Mouse (Mus musculus) midbrain, embryonic 13.5 days (tissue): ENCODE results near the gene Ppp1r14a. TPM values are rescaled to one million over a fixed set of nuclear protein-coding genes. Genes with fewer than 3 reads are reported as not detected.

Experiments used
- ATAC-seq: fragments of 200-750 bp; cut with Nextera tagmentation; 2 replicates; pipeline ENCODE4 v1.8.0; 2017; ENCODE audit warnings: mild to moderate bottlenecking, moderate TSS enrichment, moderate library complexity
- H3K27ac ChIP-seq: fragments of 300-500 bp; sonication (generic); 2 replicates; pipeline ENCODE4 v1.5.1; 2015; ENCODE audit warnings: inconsistent platforms, mild to moderate bottlenecking, moderate library complexity
- H3K27me3 ChIP-seq: fragments of 300-500 bp; sonication (generic); 2 replicates; pipeline ENCODE4 v1.6.1; 2015; ENCODE audit warnings: mild to moderate bottlenecking, inconsistent platforms
- H3K36me3 ChIP-seq: fragments of 300-500 bp; sonication (generic); 2 replicates; pipeline ENCODE4 v1.6.1; 2015; ENCODE audit warnings: mild to moderate bottlenecking, inconsistent platforms
- H3K4me1 ChIP-seq: fragments of 300-500 bp; sonication (generic); replicated peaks from 2 replicates; pipeline ENCODE4 v1.6.1; 2015; ENCODE audit warnings: inconsistent platforms
- H3K4me2 ChIP-seq: fragments of 300-500 bp; sonication (generic); replicated peaks from 2 replicates; pipeline ENCODE4 v1.6.1; 2015; ENCODE audit warnings: moderate library complexity, mild to moderate bottlenecking, inconsistent platforms
- H3K4me3 ChIP-seq: fragments of 300-500 bp; sonication (generic); replicated peaks from 2 replicates; pipeline ENCODE4 v1.5.1; 2015; ENCODE audit warnings: mild to moderate bottlenecking, inconsistent platforms
- H3K9ac ChIP-seq: fragments of 300-500 bp; sonication (generic); replicated peaks from 2 replicates; pipeline ENCODE4 v1.6.1; 2015; ENCODE audit warnings: mild to moderate bottlenecking, inconsistent platforms
- H3K9me3 ChIP-seq: fragments of 300-500 bp; sonication (generic); 2 replicates; pipeline ENCODE4 v1.6.1; 2016; ENCODE audit warnings: mild to moderate bottlenecking, inconsistent platforms
- WGBS: fragments of 180-500 bp; shearing (Covaris S2); methylation state at CpG from one replicate; pipeline ENCODE4 v1.1.7; 2015; 5-methylcytosine and 5-hydroxymethylcytosine counted together
- polyA plus RNA-seq: library from polyadenylated mRNA; unstranded; fragments of >200 nt; fragmentation: Nextera tagmentation; extraction: Ambion mirVana; gene quantifications from 2 replicates; pipeline ENCODE4 v1.2.1, GENCODE M21; 2015

The Ppp1r14a gene
- polyA plus RNA-seq, 1 experiment from 2014 or later = 7.9 TPM

DNA sequence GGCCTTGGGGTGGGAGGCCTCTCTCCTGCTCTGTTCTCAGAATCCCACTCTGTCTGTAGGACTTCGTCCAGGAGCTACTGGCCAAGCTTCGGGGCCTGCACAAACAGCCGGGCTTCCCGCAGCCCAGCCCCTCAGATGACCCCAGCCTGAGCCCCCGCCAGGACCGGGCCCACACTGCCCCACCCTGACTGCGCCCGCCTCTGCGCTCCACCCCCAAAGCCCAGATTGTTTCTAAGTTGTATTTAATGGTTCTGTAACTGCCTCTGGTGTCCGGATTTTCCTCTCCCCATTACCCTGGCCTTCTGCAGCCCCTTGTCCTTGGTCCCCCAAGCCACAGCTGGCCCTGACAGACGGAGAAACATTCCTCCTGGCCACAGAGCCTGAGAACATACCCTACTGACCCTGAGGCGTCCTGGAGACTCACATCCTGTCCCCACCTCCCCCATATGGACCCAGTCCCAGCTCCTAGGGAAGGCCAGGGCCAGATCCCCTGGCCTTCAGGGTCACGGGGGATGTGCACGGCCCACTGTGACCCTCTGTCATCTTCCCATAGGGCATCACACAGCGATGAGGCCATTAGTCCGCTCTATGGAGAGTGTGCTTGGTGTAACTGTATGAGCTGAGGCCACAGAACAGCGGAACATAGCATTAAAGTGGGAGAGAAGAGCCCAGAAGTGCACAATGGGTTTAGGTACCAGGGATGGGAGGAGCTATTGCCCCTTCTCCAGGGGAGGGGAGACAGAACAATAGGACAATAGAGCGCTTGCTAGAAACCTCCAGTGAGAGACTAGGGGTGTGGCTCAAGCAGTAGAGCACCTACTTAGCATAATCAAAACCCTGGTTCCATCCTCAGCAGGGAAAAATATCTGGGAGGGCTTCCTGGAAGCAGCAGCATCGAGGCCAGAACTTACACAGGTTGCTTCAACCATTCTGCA lies 4.3 kb downstream of the Ppp1r14a start:
- Histone ChIP-seq H3K9ac (no peak overlapping the region), H3K27ac (peak overlapping the region; percentile 74), H3K27me3 (no peaks in the 10 kb centered on the region), H3K36me3 (no peaks in the 10 kb centered on the region), H3K4me2 (no peak overlapping the region), H3K9me3 (no peaks in the 10 kb centered on the region), H3K4me1 (peaks cover 51% of the 10 kb centered on the region), H3K4me3 (no peak overlapping the region)
- WGBS = 26% methylated on average over 19 of the region's 19 CpGs
- peak; percentile 10; the same call in 1 of the 2 replicates for ATAC-seq

DNA sequence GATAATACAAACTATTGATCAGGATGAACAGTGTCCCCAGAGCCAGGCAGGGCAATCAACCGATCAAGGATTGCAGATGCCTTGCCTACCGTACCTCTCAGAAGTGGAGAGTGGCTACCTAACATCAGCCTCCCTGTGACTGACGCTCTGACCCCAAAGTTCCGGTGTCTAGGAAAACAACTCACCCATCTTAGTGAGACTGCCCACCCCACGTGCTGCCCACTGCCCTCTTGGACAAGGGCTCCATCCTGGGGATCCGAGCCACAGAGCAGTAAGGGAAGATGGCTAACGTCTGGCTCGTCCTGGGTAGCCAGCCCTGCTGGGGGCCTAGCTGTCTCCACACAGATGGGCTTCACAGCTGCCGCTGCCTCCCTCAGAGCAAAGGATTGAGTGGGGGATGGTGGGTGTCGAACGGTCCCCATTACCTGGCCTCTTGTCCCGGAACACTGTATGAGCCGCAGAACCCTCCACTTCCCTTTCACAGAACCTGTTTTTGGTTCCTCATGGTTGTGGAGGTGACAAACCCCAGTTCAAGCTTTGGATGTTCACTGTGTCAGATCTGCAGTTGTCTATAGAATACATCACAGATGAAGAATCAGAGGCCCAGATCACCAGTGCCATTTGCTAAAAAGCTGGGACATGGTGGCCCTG lies 5.1 kb downstream of the Ppp1r14a start:
- Histone ChIP-seq H3K9ac (no peak overlapping the region), H3K27ac (0 out of 2 replicates have a peak overlapping the region, but pooled peaks have one; percentile 66), H3K27me3 (no peaks in the 10 kb centered on the region), H3K9me3 (no peaks in the 10 kb centered on the region), H3K4me1 (peaks cover 45% of the 10 kb centered on the region), H3K4me3 (no peak overlapping the region), H3K4me2 (no peak overlapping the region), H3K36me3 (no peaks in the 10 kb centered on the region)
- 62% methylated on average over 13 of the region's 13 CpGs for WGBS
- no peak for ATAC-seq

DNA sequence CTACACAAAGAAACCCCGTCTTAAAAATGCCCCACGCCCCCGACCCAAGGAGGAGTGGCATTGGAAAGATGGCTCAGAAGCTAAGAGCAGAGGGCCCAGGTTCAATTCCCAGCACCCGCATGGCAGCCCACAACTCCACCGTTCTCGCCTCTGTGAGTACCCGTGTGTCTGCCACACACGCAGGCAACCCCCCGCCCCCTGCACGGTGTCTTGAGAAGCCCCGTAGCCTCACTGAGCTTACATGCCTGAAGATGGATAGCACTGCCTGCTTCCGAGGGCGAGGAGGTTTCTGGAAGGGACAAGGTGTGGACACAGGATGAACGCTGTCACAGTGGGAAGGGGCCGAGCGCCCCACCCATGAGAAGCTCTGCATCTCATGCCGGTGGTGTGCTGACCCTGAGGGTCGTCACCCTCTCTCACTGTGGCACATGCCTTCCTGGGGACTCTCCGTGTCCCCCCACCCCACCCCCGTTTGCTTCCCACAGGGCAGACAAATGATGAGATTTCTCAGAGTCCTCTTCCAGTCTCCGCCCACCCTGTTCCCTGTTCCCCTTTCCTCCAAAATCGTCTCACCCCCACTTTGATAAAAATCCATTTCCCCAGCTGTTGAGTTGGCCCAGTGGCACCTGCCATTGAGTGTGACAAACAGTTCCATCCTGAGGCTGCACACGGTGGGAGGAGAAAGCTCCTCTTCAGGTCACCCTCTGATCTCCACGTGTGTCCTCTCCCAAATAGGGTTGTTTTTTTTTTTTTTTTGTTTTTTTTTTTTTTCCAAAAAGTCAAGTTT lies 6.9 kb downstream of the Ppp1r14a start:
- WGBS = 86% methylated on average over 24 of the region's 24 CpGs

DNA sequence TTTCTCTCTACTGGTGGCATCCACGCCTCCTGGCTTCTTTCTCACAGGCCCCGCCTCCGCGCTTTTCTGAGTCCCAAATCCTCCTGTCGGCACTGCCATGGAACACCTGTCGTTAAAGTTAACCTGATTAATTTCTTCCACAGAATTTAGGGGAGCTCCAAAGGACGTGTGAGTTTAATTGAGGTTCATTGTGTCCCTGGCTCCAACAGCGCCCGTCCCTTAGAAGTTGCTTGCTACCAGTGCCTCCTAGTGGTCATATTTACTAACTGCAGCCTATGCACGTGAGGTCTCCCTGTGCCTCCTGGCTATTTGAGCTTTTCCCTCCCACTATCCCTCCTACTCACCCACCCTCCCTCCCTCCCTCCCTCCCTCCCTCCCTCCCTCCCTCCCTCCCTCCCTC lies 7.9 kb downstream of the Ppp1r14a start:
- Histone ChIP-seq H3K9ac (no peak overlapping the region), H3K9me3 (no peaks in the 10 kb centered on the region), H3K4me3 (no peak overlapping the region), H3K4me1 (peaks cover 23% of the 10 kb centered on the region), H3K27ac (no peak overlapping the region), H3K36me3 (no peaks in the 10 kb centered on the region), H3K4me2 (no peak overlapping the region), H3K27me3 (no peaks in the 10 kb centered on the region)
- WGBS = 15% methylated on average over 10 of the region's 10 CpGs
- no peak for ATAC-seq

More for the DNA sequence above, 6.9 kb downstream of the Ppp1r14a start:
- Histone ChIP-seq H3K4me3 (no peak overlapping the region), H3K27me3 (no peaks in the 10 kb centered on the region), H3K9me3 (no peaks in the 10 kb centered on the region), H3K9ac (no peak overlapping the region), H3K36me3 (no peaks in the 10 kb centered on the region), H3K27ac (no peak overlapping the region), H3K4me2 (no peak overlapping the region), H3K4me1 (peaks cover 32% of the 10 kb centered on the region)
- ATAC-seq = no peak

DNA sequence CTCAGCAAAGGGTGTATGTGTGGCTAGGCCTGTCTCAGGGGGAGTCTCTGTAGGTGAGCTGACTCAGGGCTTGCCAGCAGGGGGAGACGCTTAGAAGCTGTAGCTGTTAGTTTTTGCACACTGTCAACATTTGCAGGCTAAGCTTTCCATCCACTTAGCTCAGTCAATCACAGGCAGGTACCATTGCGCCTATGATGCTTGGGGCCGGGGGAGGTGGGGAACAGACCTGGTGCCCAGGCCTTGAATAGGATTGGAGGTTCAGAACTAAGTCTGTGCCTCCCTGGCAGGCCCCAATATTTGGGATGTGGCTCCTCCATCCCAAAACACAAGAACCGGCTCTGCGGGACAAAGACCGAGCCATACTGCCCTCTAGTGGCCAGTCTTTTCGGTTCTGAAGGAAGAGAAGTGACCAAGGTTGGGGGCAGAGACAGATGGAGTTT lies 12.0 kb downstream of the Ppp1r14a start:
- Histone ChIP-seq H3K9ac (no peak overlapping the region), H3K9me3 (no peaks in the 10 kb centered on the region), H3K36me3 (no peaks in the 10 kb centered on the region), H3K27me3 (no peaks in the 10 kb centered on the region), H3K27ac (peak overlapping the region; percentile 75), H3K4me2 (peak overlapping the region; percentile 36), H3K4me3 (0 out of 2 replicates have a peak overlapping the region, but pooled peaks have one; percentile 11), H3K4me1 (peaks cover 27% of the 10 kb centered on the region)
- WGBS = 2% methylated on average over 7 of the region's 7 CpGs
- ATAC-seq = no peak

DNA sequence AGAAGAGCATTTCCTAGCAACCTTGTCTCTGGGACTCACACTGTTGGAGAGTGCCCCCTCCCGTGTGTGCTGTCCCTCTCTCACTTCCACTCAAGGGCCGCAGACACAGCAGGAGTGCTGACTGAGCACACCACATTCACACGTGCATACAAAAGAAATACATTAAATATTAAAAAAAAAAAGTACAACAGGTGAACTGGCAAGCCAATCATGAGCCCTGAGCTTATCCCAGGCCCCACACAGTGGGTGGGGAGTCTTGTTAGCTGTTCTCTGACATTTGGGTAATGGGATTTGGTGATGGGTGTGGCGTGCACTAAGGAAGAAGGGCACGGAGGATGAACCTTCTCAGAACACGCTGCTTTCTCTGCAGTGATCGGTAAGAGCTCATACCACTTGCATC lies 13.5 kb downstream of the Ppp1r14a start:
- no peak for ATAC-seq
- no peak overlapping the region for H3K9ac ChIP-seq
- 53% methylated on average over 7 of the region's 7 CpGs for WGBS
- H3K36me3 ChIP-seq = no peaks in the 10 kb centered on the region
- no peaks in the 10 kb centered on the region for H3K27me3 ChIP-seq
- H3K4me3 ChIP-seq = no peak overlapping the region
- no peak overlapping the region for H3K4me2 ChIP-seq
- H3K9me3 ChIP-seq = no peaks in the 10 kb centered on the region
- peaks cover 42% of the 10 kb centered on the region for H3K4me1 ChIP-seq
- H3K27ac ChIP-seq = no peak overlapping the region

DNA sequence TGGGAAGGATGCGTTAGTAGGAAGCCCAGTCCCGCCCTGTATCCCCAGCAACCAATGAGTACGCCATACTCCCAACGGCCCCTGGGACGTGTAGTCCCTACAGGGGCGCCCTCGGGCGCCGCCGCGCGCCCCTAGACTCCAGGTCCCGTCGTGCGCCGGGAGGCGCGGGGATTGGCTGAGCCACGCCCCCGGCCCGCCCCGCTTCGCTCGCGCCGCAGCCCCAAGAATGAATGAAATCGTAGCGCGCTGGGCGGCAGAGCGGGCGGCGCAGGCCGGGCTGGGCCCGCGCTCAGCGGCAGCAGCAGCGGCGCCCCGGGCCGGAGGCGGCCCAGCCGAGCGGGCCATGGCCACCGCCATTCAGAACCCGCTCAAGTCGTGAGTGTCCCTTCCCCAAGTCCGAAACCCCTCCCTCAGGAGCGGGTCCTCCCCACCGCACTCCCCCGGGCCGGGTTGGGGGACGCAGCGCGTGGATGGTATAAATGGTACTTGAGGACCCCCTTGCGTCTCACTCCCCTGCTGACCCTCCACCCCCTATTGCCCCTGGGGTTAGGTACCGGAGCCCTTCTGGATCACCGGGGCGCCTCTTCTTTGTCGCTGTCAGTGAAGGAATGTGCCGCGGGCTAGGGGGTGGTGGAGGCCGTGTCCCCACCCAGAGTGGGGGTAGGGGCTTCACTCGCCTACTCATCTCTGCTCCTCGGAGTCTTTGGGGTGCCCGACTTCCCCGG lies 14.8 kb downstream of the Ppp1r14a start, which contains the start of gene Dpf1:
Dpf1 (plus strand) TSS at position 214 of the 725 bp plus-strand sequence.
- no peaks in the 10 kb centered on the region for H3K9me3 ChIP-seq
- peak within 1 kb of the TSS; percentile 92 for H3K4me2 ChIP-seq
- no peaks in the 10 kb centered on the region for H3K27me3 ChIP-seq
- H3K4me3 ChIP-seq = peak within 1 kb of the TSS; percentile 75
- WGBS = under 1% methylated on average over 63 of the region's 67 CpGs
- peak within 1 kb of the TSS; percentile 88 for H3K9ac ChIP-seq
- H3K27ac ChIP-seq = peak within 1 kb of the TSS; percentile 96
- ATAC-seq = peak; percentile 88
- H3K4me1 ChIP-seq = peaks cover 52% of the 10 kb centered on the region
- H3K36me3 ChIP-seq = no peaks in the 10 kb centered on the region

DNA sequence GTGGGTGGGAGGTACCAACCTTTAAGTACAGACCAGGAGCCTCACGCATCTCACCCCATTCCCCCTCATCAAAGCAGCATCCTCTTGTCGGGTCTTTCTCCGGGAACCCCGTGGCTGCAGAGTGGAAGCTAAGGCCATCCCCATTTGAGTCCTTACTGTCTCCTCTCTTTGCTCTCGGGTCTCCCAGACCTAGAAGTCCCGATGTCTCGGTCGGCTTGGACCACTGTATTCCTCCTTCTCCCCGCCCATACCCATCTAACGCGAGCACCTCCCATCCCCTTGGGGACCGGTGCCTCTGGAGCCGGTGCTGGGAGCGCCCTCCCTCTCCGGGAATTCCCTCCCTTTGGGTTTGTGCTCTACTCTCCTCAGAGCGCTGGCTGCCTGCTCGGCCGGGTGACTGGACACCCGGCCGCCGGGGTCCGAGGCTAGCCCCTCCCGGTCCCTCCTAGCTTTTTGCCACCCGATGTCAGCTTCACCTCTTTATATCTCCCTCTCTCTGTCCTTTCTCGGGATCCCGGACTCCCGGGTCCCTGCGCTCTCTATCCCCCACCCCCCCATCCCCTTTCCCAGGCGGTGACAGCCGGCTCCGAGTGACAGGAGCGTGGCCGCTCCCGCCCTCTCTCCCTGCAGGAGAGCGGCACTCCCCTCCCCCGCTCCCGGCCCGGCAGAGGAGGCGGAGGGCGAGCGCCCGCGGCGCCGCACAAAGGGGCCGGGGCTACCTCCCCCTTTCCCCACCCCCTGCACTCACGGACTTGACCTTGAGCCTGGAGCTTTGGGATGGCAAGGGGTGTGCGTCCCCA lies 15.6 kb downstream of the Ppp1r14a start:
- Histone ChIP-seq H3K4me3 (peak overlapping the region; percentile 75), H3K27me3 (0 out of 2 replicates have a peak, but pooled peaks cover 2% of the 10 kb centered on the region), H3K9me3 (no peaks in the 10 kb centered on the region), H3K4me1 (peaks cover 59% of the 10 kb centered on the region), H3K9ac (peak overlapping the region; percentile 88), H3K4me2 (peak overlapping the region; percentile 92), H3K36me3 (0 out of 2 replicates have a peak, but pooled peaks cover under 1% of the 10 kb centered on the region), H3K27ac (peak overlapping the region; percentile 96)
- no peak for ATAC-seq
- under 1% methylated on average over 42 of the region's 48 CpGs for WGBS

DNA sequence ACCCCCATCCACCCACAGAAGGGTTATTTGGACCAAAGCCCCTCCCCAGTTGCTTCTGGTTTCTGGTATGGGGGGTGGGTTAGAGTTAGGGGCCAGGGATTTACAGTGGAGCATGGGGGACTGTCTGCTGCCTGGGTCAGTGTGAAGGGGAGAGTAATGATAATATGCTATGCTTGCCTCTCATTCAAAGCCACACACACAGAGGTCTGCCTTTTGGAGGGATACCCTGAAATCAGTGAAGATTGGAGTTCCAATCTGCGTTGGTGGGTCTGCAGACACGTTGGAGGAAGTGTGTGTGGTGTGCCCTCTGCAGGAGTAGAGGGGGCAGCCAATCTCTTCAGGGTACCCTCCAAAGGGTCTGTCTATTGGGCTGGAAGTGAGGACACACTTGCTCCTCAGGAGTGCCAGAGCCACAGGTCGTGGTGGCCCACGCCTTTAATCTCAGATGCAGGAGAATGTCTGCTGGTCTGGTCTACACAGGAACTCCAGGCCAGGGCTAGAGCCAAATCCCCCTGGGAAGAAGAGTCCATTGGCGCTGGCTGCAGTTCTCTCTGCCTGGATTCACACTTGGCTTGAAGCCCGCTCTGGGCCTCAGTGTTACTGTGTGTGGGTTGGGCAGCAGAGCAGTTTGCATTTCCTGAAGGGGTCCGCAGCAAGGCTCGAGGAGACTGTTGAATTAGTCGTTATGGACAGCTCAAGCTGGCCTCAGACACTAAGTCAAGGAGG lies 16.3 kb downstream of the Ppp1r14a start:
- 8% methylated on average over 9 of the region's 9 CpGs for WGBS
- ATAC-seq = no peak

DNA sequence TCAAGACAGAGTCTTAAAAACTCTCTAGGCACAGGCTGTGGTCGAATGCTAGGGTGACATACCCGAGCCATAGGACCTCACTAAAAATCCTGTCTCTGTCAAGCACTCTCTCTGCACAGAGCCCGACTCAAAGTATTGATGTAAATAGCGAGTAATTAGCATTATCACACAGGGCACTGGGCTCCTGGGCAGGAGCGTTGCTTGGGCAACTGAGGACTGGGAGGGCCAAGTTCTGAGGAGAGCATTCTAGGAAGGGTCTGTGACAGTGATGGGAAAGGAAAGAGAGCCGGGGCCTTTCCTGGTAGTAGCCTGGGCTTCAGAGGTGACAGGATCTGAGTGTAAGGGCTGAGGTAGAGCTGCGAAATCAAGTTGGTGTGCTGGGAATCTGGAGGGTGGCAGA lies 17.0 kb downstream of the Ppp1r14a start:
- H3K4me3 ChIP-seq = peak overlapping the region; percentile 75
- peak overlapping the region; percentile 55 for H3K9ac ChIP-seq
- WGBS = 12% methylated on average over 7 of the region's 7 CpGs
- no peak for ATAC-seq
- H3K4me1 ChIP-seq = peaks cover 74% of the 10 kb centered on the region
- peaks cover 12% of the 10 kb centered on the region for H3K36me3 ChIP-seq
- peak overlapping the region; percentile 96 for H3K27ac ChIP-seq
- 0 out of 2 replicates have a peak, but pooled peaks cover 5% of the 10 kb centered on the region for H3K27me3 ChIP-seq
- no peaks in the 10 kb centered on the region for H3K9me3 ChIP-seq
- peak overlapping the region; percentile 92 for H3K4me2 ChIP-seq

More for the DNA sequence above, 16.3 kb downstream of the Ppp1r14a start:
- H3K4me1 ChIP-seq = peaks cover 67% of the 10 kb centered on the region
- peaks cover 6% of the 10 kb centered on the region; the same call in 1 of the 2 replicates for H3K36me3 ChIP-seq
- H3K27me3 ChIP-seq = 0 out of 2 replicates have a peak, but pooled peaks cover 5% of the 10 kb centered on the region
- H3K9me3 ChIP-seq = no peaks in the 10 kb centered on the region
- H3K9ac ChIP-seq = peak overlapping the region; percentile 88
- peak overlapping the region; percentile 92 for H3K4me2 ChIP-seq
- H3K27ac ChIP-seq = peak overlapping the region; percentile 96
- H3K4me3 ChIP-seq = peak overlapping the region; percentile 75
